Mouse (Mus musculus) stomach, embryonic 16.5 days (tissue): ENCODE data around the gene Mef2c. TPM values are rescaled to one million over a fixed set of nuclear protein-coding genes. Genes with fewer than 3 reads are reported as not detected.

ENCODE experiments used
- ATAC-seq: fragments of 200-750 bp; cut with Nextera tagmentation; 2 replicates; pipeline ENCODE4 v1.8.0; 2017; ENCODE audit warnings: moderate number of reproducible peaks, moderate TSS enrichment; ENCODE audit not compliant: insufficient read depth, low FRiP score
- H3K27ac ChIP-seq: fragments of 300-500 bp; sonication (generic); 2 replicates; pipeline ENCODE4 v1.5.1; 2014; ENCODE audit warnings: low read length
- H3K27me3 ChIP-seq: fragments of 300-500 bp; sonication (generic); 2 replicates; pipeline ENCODE4 v1.6.1; 2014; ENCODE audit warnings: low read length, control low read depth, mixed read lengths; ENCODE audit not compliant: control insufficient read depth, insufficient read depth
- H3K36me3 ChIP-seq: fragments of 300-500 bp; sonication (generic); 2 replicates; pipeline ENCODE4 v1.6.1; 2014; ENCODE audit warnings: low read length; ENCODE audit not compliant: control insufficient read depth, insufficient read depth
- H3K4me1 ChIP-seq: fragments of 300-500 bp; sonication (generic); 2 replicates; pipeline ENCODE4 v1.6.1; 2014; ENCODE audit warnings: low read length, control low read depth, mixed read lengths; ENCODE audit not compliant: control insufficient read depth, insufficient read depth
- H3K4me2 ChIP-seq: fragments of 300-500 bp; sonication (generic); 2 replicates; pipeline ENCODE4 v1.6.1; 2014; ENCODE audit warnings: low read depth, low read length, mixed read lengths
- H3K4me3 ChIP-seq: fragments of 300-500 bp; sonication (generic); replicated peaks from 2 replicates; pipeline ENCODE4 v1.5.1; 2014; ENCODE audit warnings: mild to moderate bottlenecking, low read length
- H3K9ac ChIP-seq: fragments of 300-500 bp; sonication (generic); 2 replicates; pipeline ENCODE4 v1.6.1; 2014; ENCODE audit warnings: low read length
- H3K9me3 ChIP-seq: fragments of 300-500 bp; sonication (generic); replicated peaks from 2 replicates; pipeline ENCODE4 v1.6.1; 2016; ENCODE audit warnings: low read length, control low read depth; ENCODE audit not compliant: control insufficient read depth
- WGBS: fragments of 180-500 bp; shearing (Covaris S2); extraction: QIAGEN DNeasy Blood & Tissue Kit; methylation state at CpG from one replicate; pipeline ENCODE4 v1.1.7; 2014; 5-methylcytosine and 5-hydroxymethylcytosine counted together
- polyA plus RNA-seq: library from polyadenylated mRNA; unstranded; fragments of >200 nt; fragmentation: Nextera tagmentation; extraction: Ambion mirVana; gene quantifications from 2 replicates; pipeline ENCODE4 v1.2.1, GENCODE M21; 2015

Gene Mef2c
- polyA plus RNA-seq, 1 experiment from 2014 or later: 51.9 TPM

DNA sequence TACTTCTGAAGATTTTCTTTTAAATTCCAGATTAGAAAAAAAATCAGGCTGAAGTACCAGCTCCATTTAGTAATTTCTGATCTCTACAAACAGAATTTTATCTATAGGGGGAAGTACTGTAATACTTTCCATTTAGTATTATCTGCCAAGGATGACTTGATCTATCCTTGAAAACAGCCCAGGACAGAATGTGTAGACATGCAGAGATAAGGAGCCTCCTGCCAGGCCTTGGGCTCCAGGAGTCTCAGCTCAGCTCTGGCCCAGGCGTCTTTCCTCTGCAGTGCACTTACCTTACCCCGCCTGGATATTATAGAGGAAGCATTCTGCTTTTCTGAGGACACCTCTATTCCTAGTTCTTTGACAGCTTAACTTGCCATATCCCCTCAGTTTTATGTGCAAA lies 59.4 kb downstream of the Mef2c start:
- ATAC-seq: no peak
- WGBS: 80% methylated on average over 2 of the region's 2 CpGs
- no peaks in the 10 kb centered on the region for H3K4me1 ChIP-seq

DNA sequence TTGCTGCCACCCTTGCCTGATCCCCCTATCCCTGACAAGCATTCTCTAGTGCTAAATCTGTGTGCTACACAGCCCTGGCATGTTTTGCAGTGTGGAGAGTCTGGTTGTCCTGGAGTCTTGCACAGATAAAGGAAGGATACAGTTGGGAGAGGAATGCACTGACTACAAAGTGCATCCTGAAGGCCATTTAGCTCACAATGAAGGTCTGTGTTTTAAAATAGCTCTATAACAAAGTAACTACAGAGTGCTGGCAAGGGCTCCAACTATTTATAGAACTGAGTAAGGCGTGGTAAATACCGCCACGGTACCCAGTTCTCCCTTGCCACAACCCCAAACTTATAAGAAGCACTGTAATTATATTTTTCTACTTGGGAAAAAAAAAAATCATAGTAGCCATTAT lies 61.9 kb downstream of the Mef2c start:
- no peak overlapping the region for H3K9ac ChIP-seq
- peak; percentile 40; the same call in 1 of the 2 replicates for ATAC-seq
- peak overlapping the region; percentile 57 for H3K27ac ChIP-seq
- no peaks in the 10 kb centered on the region for H3K36me3 ChIP-seq
- H3K4me1 ChIP-seq: no peaks in the 10 kb centered on the region
- H3K4me3 ChIP-seq: no peak overlapping the region
- WGBS: 36% methylated on average over 3 of the region's 3 CpGs
- no peak overlapping the region for H3K4me2 ChIP-seq
- no peaks in the 10 kb centered on the region for H3K9me3 ChIP-seq
- H3K27me3 ChIP-seq: no peaks in the 10 kb centered on the region

More for the DNA sequence above, 59.4 kb downstream of the Mef2c start:
- H3K36me3 ChIP-seq: no peaks in the 10 kb centered on the region
- no peak overlapping the region for H3K27ac ChIP-seq
- no peak overlapping the region for H3K9ac ChIP-seq
- no peaks in the 10 kb centered on the region for H3K9me3 ChIP-seq
- no peaks in the 10 kb centered on the region for H3K27me3 ChIP-seq
- H3K4me3 ChIP-seq: no peak overlapping the region
- H3K4me2 ChIP-seq: no peak overlapping the region

DNA sequence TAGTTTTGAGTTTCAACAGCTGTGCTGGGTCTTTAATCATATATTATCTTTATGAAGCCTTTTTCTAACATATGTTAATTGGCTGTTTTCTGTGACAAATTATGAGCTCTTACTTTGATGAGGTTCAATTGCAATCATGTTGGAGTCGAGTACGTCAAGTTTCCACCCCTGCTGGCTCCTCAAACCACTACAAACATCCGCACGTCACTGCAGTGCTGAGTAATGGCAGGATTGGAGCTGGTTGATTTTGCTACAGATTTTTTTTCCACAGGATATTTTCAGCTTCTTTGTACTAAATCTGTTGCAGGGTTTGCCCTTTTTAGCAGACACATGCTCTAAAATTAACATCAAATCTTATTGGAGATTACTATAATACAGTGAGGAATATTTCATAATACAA lies 62.3 kb downstream of the Mef2c start:
- Histone ChIP-seq H3K4me3 (no peak overlapping the region), H3K4me1 (no peaks in the 10 kb centered on the region), H3K4me2 (no peak overlapping the region), H3K9ac (no peak overlapping the region), H3K9me3 (no peaks in the 10 kb centered on the region), H3K27ac (no peak overlapping the region), H3K36me3 (no peaks in the 10 kb centered on the region), H3K27me3 (no peaks in the 10 kb centered on the region)
- 28% methylated on average over 4 of the region's 4 CpGs for WGBS
- no peak for ATAC-seq

DNA sequence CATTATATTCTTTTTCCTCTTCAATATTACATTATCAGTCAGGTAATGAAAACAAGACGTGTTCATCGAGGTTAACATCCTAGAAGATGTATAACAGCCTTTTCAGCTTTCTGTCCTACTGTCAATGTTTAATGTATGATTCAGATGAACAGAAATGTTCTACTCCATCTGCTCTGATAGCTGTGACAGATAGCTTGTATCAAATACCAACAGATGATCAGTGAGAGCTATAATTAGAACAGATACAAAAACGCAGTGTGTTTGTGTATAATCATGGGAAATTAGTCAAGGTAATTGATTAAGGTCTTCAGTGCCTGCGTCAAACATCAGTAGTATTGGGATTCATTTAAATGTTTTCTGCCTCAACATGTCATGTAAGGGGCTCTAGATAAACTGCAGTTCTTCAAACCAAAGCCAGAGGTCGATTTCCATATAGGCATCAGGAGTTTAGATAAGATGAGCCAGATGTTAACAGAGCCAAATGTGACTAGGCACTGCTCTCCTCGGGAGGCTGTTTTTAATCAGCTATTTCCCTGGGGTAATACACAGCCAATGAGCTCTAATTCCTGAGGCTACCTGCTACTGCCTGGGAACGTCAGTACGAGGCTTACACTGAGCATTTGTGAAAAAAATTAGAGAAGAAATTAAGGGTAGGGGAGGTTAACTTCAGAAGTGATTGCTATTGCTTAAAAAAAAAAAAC lies 63.1 kb downstream of the Mef2c start:
- Histone ChIP-seq H3K36me3 (no peaks in the 10 kb centered on the region), H3K9ac (no peak overlapping the region), H3K27me3 (no peaks in the 10 kb centered on the region), H3K4me1 (no peaks in the 10 kb centered on the region), H3K9me3 (no peaks in the 10 kb centered on the region), H3K27ac (no peak overlapping the region), H3K4me2 (no peak overlapping the region), H3K4me3 (no peak overlapping the region)
- WGBS: 52% methylated on average over 8 of the region's 8 CpGs
- ATAC-seq: no peak

DNA sequence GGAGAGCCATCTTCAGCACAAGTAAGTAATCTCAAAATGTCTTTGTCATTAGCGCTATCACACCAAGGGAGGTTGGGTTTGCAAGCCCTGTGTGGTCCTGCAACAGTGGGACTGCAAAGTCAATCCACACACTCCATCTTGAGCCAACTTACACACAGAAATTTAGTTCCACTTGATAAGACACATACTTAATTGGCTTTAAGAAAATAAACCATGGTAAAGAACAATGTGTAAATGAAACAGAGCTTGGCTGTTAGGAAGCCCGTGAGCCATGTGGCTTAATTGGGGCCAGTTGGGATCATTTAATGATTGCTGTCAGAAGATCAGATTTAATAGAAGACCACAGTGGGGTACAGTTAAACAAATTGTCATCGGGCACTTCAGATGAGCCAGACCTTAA lies 63.8 kb downstream of the Mef2c start:
- Histone ChIP-seq H3K9me3 (no peaks in the 10 kb centered on the region), H3K4me3 (no peak overlapping the region), H3K9ac (no peak overlapping the region), H3K4me1 (no peaks in the 10 kb centered on the region), H3K36me3 (no peaks in the 10 kb centered on the region), H3K27ac (no peak overlapping the region), H3K27me3 (no peaks in the 10 kb centered on the region), H3K4me2 (no peak overlapping the region)
- no peak for ATAC-seq
- WGBS: 78% methylated on average over 3 of the region's 3 CpGs

DNA sequence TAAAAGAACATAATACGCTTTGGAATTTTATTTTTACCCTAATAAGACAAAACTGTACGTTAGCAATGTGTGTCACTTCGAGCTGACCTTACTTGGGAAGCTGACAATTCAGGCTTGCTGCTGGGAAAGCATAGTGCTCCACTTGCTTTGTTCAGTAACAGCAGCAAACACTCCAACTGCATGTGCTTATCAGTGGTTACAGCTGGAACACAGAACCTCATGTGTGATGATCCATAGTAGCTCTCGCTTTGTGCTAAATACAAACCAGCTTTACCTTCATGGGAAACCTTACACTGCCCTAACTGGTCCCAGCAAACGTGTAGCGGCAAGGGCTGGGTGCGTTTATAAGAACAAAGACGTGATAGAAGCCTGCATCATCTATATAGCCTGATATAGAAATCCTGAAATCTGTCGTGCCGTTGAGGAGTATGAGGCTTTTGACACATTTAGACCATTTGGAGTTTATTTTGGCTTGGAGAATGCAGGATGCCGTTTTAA lies 65.0 kb downstream of the Mef2c start:
- no peaks in the 10 kb centered on the region for H3K27me3 ChIP-seq
- no peaks in the 10 kb centered on the region for H3K9me3 ChIP-seq
- no peak overlapping the region for H3K27ac ChIP-seq
- no peak overlapping the region for H3K4me3 ChIP-seq
- H3K4me2 ChIP-seq: no peak overlapping the region
- H3K4me1 ChIP-seq: no peaks in the 10 kb centered on the region
- no peaks in the 10 kb centered on the region for H3K36me3 ChIP-seq
- 65% methylated on average over 11 of the region's 11 CpGs for WGBS
- H3K9ac ChIP-seq: no peak overlapping the region
- ATAC-seq: no peak

DNA sequence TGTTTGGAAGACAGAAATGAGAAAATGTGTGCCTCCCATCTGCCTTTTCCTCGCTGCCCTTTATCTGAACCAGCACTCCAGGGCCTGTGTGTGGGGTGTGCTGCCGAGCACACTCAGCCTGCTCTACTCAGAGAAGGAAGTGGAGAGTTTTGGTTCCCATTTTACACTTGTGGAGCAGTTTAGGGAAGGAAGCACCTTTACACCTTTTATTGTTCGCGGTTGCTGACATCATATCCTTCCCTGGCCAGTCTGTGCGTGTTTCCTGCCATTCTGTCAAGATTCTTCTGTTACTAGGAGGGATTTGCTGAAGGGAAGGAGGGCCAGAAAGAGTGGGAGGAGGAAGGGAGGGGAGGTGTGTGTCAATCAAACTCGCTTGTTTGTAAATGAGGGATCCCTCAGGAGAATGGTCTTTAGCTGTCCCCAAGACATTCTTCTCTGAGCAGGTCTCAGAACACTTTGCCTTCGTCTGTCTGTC lies 68.2 kb downstream of the Mef2c start:
- Histone ChIP-seq H3K9ac (no peak overlapping the region), H3K27ac (no peak overlapping the region; the same call in 1 of the 2 replicates), H3K4me1 (no peaks in the 10 kb centered on the region), H3K36me3 (no peaks in the 10 kb centered on the region), H3K27me3 (no peaks in the 10 kb centered on the region), H3K4me2 (no peak overlapping the region), H3K4me3 (no peak overlapping the region), H3K9me3 (no peaks in the 10 kb centered on the region)
- 34% methylated on average over 7 of the region's 7 CpGs for WGBS
- ATAC-seq: peak; percentile 73

DNA sequence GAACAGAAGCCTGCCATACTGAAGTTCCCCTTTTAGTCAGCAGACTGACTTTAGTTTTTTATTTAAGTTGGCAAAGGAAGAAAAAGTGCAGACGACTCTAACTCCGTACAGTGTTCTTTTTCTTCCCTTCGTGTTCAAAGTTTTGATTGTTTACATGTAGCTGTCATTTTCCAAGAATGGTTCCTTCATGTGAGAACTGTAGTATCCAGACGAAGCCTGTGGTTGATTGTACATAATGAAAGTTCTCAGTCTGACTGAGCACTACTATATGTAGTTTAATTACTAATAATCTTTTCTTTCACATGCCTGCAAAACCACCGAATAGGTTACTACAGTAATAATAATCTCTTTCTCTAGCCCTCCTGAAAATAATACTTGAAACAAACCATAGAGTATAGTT lies 68.6 kb downstream of the Mef2c start:
- no peaks in the 10 kb centered on the region for H3K27me3 ChIP-seq
- no peak for ATAC-seq
- 28% methylated on average over 5 of the region's 5 CpGs for WGBS
- no peaks in the 10 kb centered on the region for H3K4me1 ChIP-seq
- no peaks in the 10 kb centered on the region for H3K36me3 ChIP-seq
- H3K4me3 ChIP-seq: no peak overlapping the region
- no peaks in the 10 kb centered on the region for H3K9me3 ChIP-seq
- no peak overlapping the region for H3K27ac ChIP-seq
- no peak overlapping the region for H3K9ac ChIP-seq
- H3K4me2 ChIP-seq: no peak overlapping the region

DNA sequence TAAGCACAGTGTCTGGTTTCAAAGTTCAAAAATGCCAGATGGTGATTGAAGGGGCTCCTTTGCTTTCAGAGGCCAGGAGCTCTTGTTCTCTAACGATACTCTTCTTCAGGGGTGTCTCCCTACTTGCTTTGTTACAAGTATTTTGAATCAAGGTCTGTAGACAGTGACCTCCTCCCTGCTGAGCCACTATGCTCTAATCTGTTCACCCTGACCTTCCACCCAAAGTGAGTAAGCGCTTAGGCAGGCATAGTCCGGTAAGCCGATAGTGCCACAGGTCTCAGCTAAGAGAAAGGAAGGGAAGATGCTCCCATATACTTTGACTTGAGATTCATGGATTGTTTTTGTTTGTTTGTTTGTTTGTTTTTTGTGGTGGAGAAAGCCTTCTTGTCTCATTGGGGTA lies 69.5 kb downstream of the Mef2c start:
- Histone ChIP-seq H3K9ac (no peak overlapping the region), H3K4me2 (no peak overlapping the region), H3K9me3 (no peaks in the 10 kb centered on the region), H3K36me3 (no peaks in the 10 kb centered on the region), H3K27me3 (no peaks in the 10 kb centered on the region), H3K4me1 (no peaks in the 10 kb centered on the region), H3K27ac (no peak overlapping the region), H3K4me3 (no peak overlapping the region)
- no peak for ATAC-seq
- 79% methylated on average over 4 of the region's 4 CpGs for WGBS
